Mouse (Mus musculus) CD4-positive naive resting alpha-beta T cell, adult 76 days (primary cell): ENCODE data around the gene P2ry4. TPM values are rescaled to one million over a fixed set of nuclear protein-coding genes. Genes with fewer than 3 reads are reported as not detected.

Experiments used
- total RNA-seq: library from RNA; stranded (reverse); gene quantifications from one replicate; pipeline ENCODE4 v1.2.4, GENCODE M21; 2023

Gene P2ry4
- not detected for total RNA-seq

GRCm38 (mm10) chrX:100594791-100595190 lies at the start of gene P2ry4:
Gene P2ry4 (minus strand): TSS chrX:100594869.

GRCm38 (mm10) chrX:100625802-100626793 lies 31.4 kb upstream of the P2ry4 start, which contains the start of gene Pdzd11:
Gene Pdzd11 (minus strand): TSS chrX:100626568.

GRCm38 (mm10) chrX:100625546-100625801 lies 30.8 kb upstream of the P2ry4 start, which contains the start of gene Kif4:
Gene Kif4 (plus strand): TSS chrX:100625737.

GRCm38 (mm10) chrX:100605314-100605713 lies 10.6 kb upstream of the P2ry4 start, which contains the start of gene Arr3:
Gene Arr3 (plus strand): TSS chrX:100605497.

GRCm38 (mm10) chrX:100571951-100572350 lies 22.7 kb downstream of the P2ry4 start, which contains the start of gene Awat1:
Gene Awat1 (plus strand): TSS chrX:100572251.

Other genes with a start within 250 kb of the P2ry4 start
- gene Otud6a, start 165.9 kb downstream of the P2ry4 start, total RNA-seq = not detected
- gene Awat2, start 152.2 kb downstream of the P2ry4 start, total RNA-seq = 0.38 TPM
- 62.7 TPM for gene Igbp1, start 100.6 kb downstream of the P2ry4 start, total RNA-seq
- not detected for gene Dgat2l6, start 70.0 kb downstream of the P2ry4 start, total RNA-seq
- not detected for gene Awat1, start 22.6 kb downstream of the P2ry4 start, total RNA-seq
- not detected for gene Arr3, start 10.6 kb upstream of the P2ry4 start, total RNA-seq
- 0.56 TPM for gene Kif4, start 30.9 kb upstream of the P2ry4 start, total RNA-seq
- gene Pdzd11, start 31.7 kb upstream of the P2ry4 start, total RNA-seq = 15.2 TPM
- gene Gdpd2, start 135.0 kb upstream of the P2ry4 start, total RNA-seq = not detected
- 7.8 TPM for gene Dlg3, start 172.9 kb upstream of the P2ry4 start, total RNA-seq